Mouse (Mus musculus): ENCODE results near the gene Rnf26. TPM values are rescaled to one million over a fixed set of nuclear protein-coding genes. Genes with fewer than 3 reads are reported as not detected.
A peak's percentile ranks its signal among the peaks of the same experiment; 100 is the strongest.

Rnf26 gene
- polyA plus RNA-seq, 1 experiment from 2014 or later: 70.5 TPM

- 72% methylated on average over 14 of the region's 14 CpGs for WGBS
- Histone ChIP-seq H3K27ac (0 out of 2 replicates have a peak overlapping the region, but pooled peaks have one; percentile 4), H3K9me3 (no peaks in the 10 kb centered on the region), H3K4me3 (no peak overlapping the region), H3K4me2 (no peak overlapping the region), H3K27me3 (peaks cover 35% of the 10 kb centered on the region), H3K36me3 (no peaks in the 10 kb centered on the region), H3K9ac (no peak overlapping the region), H3K4me1 (peaks cover 24% of the 10 kb centered on the region)
- no peak for ATAC-seq (ENCODE audit: insufficient number of reproducible peaks, low FRiP score, low TSS enrichment, low read depth)
Observed at GRCm38 (mm10) chr9:44047571-44048490, 65.5 kb downstream of the Rnf26 start.

- Histone ChIP-seq H3K4me3 (no peak overlapping the region), H3K36me3 (no peaks in the 10 kb centered on the region), H3K9ac (no peak overlapping the region), H3K4me1 (peaks cover 26% of the 10 kb centered on the region), H3K27me3 (peaks cover 40% of the 10 kb centered on the region), H3K9me3 (no peaks in the 10 kb centered on the region), H3K27ac (no peak overlapping the region), H3K4me2 (no peak overlapping the region)
- WGBS: 54% methylated on average over 6 of the region's 6 CpGs
- ATAC-seq (ENCODE audit: insufficient number of reproducible peaks, low FRiP score, low TSS enrichment, low read depth): no peak
Observed at GRCm38 (mm10) chr9:44047071-44047470, 66.2 kb downstream of the Rnf26 start.

- Histone ChIP-seq H3K27ac (no peak overlapping the region), H3K27me3 (peaks cover 45% of the 10 kb centered on the region), H3K36me3 (no peaks in the 10 kb centered on the region), H3K9me3 (no peaks in the 10 kb centered on the region), H3K4me2 (no peak overlapping the region), H3K4me3 (no peak overlapping the region), H3K9ac (no peak overlapping the region), H3K4me1 (peaks cover 26% of the 10 kb centered on the region)
- WGBS: 82% methylated on average over 12 of the region's 12 CpGs
- no peak for ATAC-seq (ENCODE audit: insufficient number of reproducible peaks, low FRiP score, low TSS enrichment, low read depth)
Observed at GRCm38 (mm10) chr9:44046426-44046825, 66.9 kb downstream of the Rnf26 start.

GRCm38 (mm10) chr9:44045884-44046272 lies 67.4 kb downstream of the Rnf26 start:
- Histone ChIP-seq H3K4me2 (no peak overlapping the region), H3K27me3 (peaks cover 46% of the 10 kb centered on the region), H3K9me3 (no peaks in the 10 kb centered on the region), H3K27ac (no peak overlapping the region), H3K36me3 (no peaks in the 10 kb centered on the region), H3K4me1 (peaks cover 26% of the 10 kb centered on the region), H3K4me3 (no peak overlapping the region), H3K9ac (no peak overlapping the region)
- no peak for ATAC-seq (ENCODE audit: insufficient number of reproducible peaks, low FRiP score, low TSS enrichment, low read depth)
- WGBS: 85% methylated on average over 5 of the region's 5 CpGs

Other genes starting within 250 kb of the Rnf26 start
- 14.0 and 18.8 TPM in 2 replicates for gene Thy1, start 70.1 kb downstream of the Rnf26 start, polyA plus RNA-seq (2015; fragmentation: Nextera tagmentation; extraction: Ambion mirVana)
- gene Usp2, start 46.5 kb downstream of the Rnf26 start, polyA plus RNA-seq (2015; fragmentation: Nextera tagmentation; extraction: Ambion mirVana): 22.5 and 41.2 TPM in 2 replicates
- gene Mfrp, start 11.8 kb downstream of the Rnf26 start, polyA plus RNA-seq (2015; fragmentation: Nextera tagmentation; extraction: Ambion mirVana): 0.10 and 0.20 TPM in 2 replicates
- 8.5 and 9.4 TPM in 2 replicates for gene C1qtnf5, start 6.3 kb downstream of the Rnf26 start, polyA plus RNA-seq (2015; fragmentation: Nextera tagmentation; extraction: Ambion mirVana)
- gene Gm49380, start within 50 bp of the Rnf26 start, polyA plus RNA-seq (2015; fragmentation: Nextera tagmentation; extraction: Ambion mirVana): 0.27 and 0.28 TPM in 2 replicates
- gene Mcam, start 21.0 kb upstream of the Rnf26 start, polyA plus RNA-seq (2015; fragmentation: Nextera tagmentation; extraction: Ambion mirVana): 41.5 and 47.3 TPM in 2 replicates
- gene Cbl, start 120.5 kb upstream of the Rnf26 start, polyA plus RNA-seq (2015; fragmentation: Nextera tagmentation; extraction: Ambion mirVana): 14.5 and 15.6 TPM in 2 replicates
- not detected in 2 replicates for gene Ccdc153, start 127.2 kb upstream of the Rnf26 start, polyA plus RNA-seq (2015; fragmentation: Nextera tagmentation; extraction: Ambion mirVana)
- 0.26 TPM in 1 of 2 replicates, not detected in the other for gene Pdzd3, start 138.0 kb upstream of the Rnf26 start, polyA plus RNA-seq (2015; fragmentation: Nextera tagmentation; extraction: Ambion mirVana)
- 12.5 and 12.7 TPM in 2 replicates for gene Nlrx1, start 155.1 kb upstream of the Rnf26 start, polyA plus RNA-seq (2015; fragmentation: Nextera tagmentation; extraction: Ambion mirVana)
- 6.2 and 6.4 TPM in 2 replicates for gene Abcg4, start 175.1 kb upstream of the Rnf26 start, polyA plus RNA-seq (2015; fragmentation: Nextera tagmentation; extraction: Ambion mirVana)
- 24.2 and 24.9 TPM in 2 replicates for gene Hinfp, start 192.2 kb upstream of the Rnf26 start, polyA plus RNA-seq (2015; fragmentation: Nextera tagmentation; extraction: Ambion mirVana)
- gene C2cd2l, start 206.8 kb upstream of the Rnf26 start, polyA plus RNA-seq (2015; fragmentation: Nextera tagmentation; extraction: Ambion mirVana): 6.9 and 7.1 TPM in 2 replicates
- gene Dpagt1, start 212.5 kb upstream of the Rnf26 start, polyA plus RNA-seq (2015; fragmentation: Nextera tagmentation; extraction: Ambion mirVana): 37.7 and 38.0 TPM in 2 replicates
- gene H2afx, start 221.2 kb upstream of the Rnf26 start, polyA plus RNA-seq (2015; fragmentation: Nextera tagmentation; extraction: Ambion mirVana): 252 and 254 TPM in 2 replicates
- gene Hmbs, start 230.7 kb upstream of the Rnf26 start, polyA plus RNA-seq (2015; fragmentation: Nextera tagmentation; extraction: Ambion mirVana): 88.7 and 95.1 TPM in 2 replicates
- 29.6 and 30.7 TPM in 2 replicates for gene Vps11, start 248.2 kb upstream of the Rnf26 start, polyA plus RNA-seq (2015; fragmentation: Nextera tagmentation; extraction: Ambion mirVana)

Measured in limb, embryonic 15.5 days (tissue).